Mouse (Mus musculus) central nervous system, embryonic 14 days (tissue): ENCODE results near the gene Olfr655. TPM values are rescaled to one million over a fixed set of nuclear protein-coding genes. Genes with fewer than 3 reads are reported as not detected.

ENCODE experiments used
- polyA plus RNA-seq: library from polyadenylated mRNA; depleted of rRNA; stranded (reverse); fragments of >200 nt; gene quantifications from 2 replicates; pipeline ENCODE4 v1.2.3, GENCODE M21; 2012; rRNA removed

The Olfr655 gene
- 0.05 and 0.15 TPM in 2 replicates for polyA plus RNA-seq

GRCm38 (mm10) chr7:104601679-104602078 lies at the start of gene Olfr655:
Gene Olfr655 (minus strand): TSS chr7:104601779.

DNA sequence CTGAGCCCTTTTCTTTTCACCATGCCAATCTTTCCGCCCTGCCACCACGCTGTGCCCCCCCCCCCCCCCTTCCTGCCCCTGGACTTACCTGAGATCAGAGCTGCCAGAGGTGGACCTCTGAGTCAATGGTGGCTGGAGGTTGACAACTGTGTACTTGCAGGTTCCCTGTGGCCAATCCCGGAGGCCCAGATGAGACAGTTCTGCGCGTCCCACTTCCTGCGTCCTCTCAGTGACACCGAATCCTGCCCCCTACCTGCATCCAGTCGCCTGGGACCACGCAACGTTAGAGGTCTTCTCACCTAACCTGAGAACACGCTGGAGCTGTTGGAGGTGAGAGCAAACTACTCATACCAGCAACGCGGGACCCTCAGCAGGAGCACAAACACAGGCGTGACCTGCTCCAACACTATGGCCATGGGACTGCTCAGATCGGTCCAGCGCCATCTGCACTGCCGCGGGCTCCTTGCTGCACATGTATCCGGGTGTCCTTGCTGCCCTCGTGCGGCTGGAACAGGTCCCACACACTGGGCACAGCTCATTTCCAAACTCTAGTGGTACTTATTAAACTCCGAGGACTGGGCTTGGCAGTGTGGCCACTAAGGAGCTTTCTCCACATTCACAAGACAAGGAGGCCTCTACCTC lies 45.4 kb upstream of the Olfr655 start, which contains the start of gene Olfr658:
TSS of gene Olfr658 (minus strand) at position 465 of the 642 bp plus-strand sequence.

DNA sequence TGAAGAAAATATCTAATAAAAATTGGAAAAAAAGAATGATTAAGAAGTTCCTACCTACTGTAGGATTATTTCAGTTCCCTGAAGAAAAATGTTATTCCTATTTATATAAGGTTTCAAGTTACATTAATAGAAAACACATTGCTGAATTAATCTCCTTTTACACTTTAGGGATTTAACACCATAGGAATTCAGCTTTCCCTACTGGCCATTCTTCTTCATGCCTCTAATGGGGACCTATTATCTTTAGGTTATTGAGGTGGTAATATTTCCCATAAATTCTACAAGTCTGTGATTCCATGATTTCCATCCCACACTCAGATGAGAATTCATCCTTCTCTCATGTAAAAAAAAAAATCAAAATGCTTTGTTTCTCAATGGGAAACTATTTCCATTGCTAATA lies 22.9 kb upstream of the Olfr655 start, which contains the start of gene Olfr657:
TSS of gene Olfr657 (plus strand) at position 301 of the 400 bp plus-strand sequence.

DNA sequence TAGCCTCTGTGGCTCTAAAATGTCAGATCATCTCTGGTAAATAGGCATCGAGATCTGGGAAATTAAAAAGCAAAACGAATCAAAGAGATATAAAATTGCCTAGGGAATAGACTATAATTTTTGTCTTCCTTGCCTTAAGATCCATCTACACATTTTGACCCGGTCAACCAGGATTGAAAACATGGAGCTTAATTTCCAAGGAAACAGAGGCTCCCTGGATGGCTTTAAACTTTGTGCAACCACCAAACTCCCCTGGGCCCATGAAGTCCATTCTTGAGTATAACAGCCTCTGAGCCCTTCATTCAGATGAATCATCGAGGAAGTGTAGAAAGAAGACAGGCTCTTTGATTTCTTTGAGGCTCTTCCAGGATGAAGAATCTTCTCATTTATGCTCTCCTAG lies 12.1 kb upstream of the Olfr655 start, which contains the start of gene Olfr656:
TSS of gene Olfr656 (plus strand) at position 301 of the 400 bp plus-strand sequence.

GRCm38 (mm10) chr7:104586725-104587124 lies 14.9 kb downstream of the Olfr655 start, which contains the start of gene Olfr654:
Gene Olfr654 (plus strand): TSS chr7:104587025.

GRCm38 (mm10) chr7:104577014-104577413 lies 24.6 kb downstream of the Olfr655 start, which contains the start of gene Olfr653:
Gene Olfr653 (plus strand): TSS chr7:104577314.

GRCm38 (mm10) chr7:104560601-104561000 lies 41.0 kb downstream of the Olfr655 start, which contains the start of gene Olfr652:
Gene Olfr652 (plus strand): TSS chr7:104560901.

GRCm38 (mm10) chr7:104549833-104550232 lies 51.7 kb downstream of the Olfr655 start, which contains the start of gene Olfr651:
Gene Olfr651 (plus strand): TSS chr7:104550133.

Other genes starting within 250 kb of the Olfr655 start
- 2.0 and 2.6 TPM in 2 replicates for gene Trim12c, start 248.4 kb downstream of the Olfr655 start, polyA plus RNA-seq
- 0.10 and 0.14 TPM in 2 replicates for gene Trim30b, start 231.9 kb downstream of the Olfr655 start, polyA plus RNA-seq
- gene Trim30c, start 200.9 kb downstream of the Olfr655 start, polyA plus RNA-seq = 0.10 and 0.18 TPM in 2 replicates
- 1.7 and 1.9 TPM in 2 replicates for gene Trim30a, start 136.6 kb downstream of the Olfr655 start, polyA plus RNA-seq
- 0.69 and 0.84 TPM in 2 replicates for gene Trim30d, start 93.9 kb downstream of the Olfr655 start, polyA plus RNA-seq
- gene Olfr651, start 51.6 kb downstream of the Olfr655 start, polyA plus RNA-seq = not detected in 2 replicates
- not detected in 2 replicates for gene Olfr652, start 40.9 kb downstream of the Olfr655 start, polyA plus RNA-seq
- gene Olfr653, start 24.5 kb downstream of the Olfr655 start, polyA plus RNA-seq = not detected in 2 replicates
- gene Olfr654, start 14.8 kb downstream of the Olfr655 start, polyA plus RNA-seq = not detected in 2 replicates
- not detected in 2 replicates for gene Olfr656, start 12.2 kb upstream of the Olfr655 start, polyA plus RNA-seq
- gene Olfr657, start 23.0 kb upstream of the Olfr655 start, polyA plus RNA-seq = not detected in 2 replicates
- 0.06 and 0.08 TPM in 2 replicates for gene Olfr658, start 45.5 kb upstream of the Olfr655 start, polyA plus RNA-seq
- not detected in 2 replicates for gene Olfr659, start 65.0 kb upstream of the Olfr655 start, polyA plus RNA-seq
- gene Olfr661, start 84.7 kb upstream of the Olfr655 start, polyA plus RNA-seq = not detected in 2 replicates
- not detected in 2 replicates for gene Usp17le, start 175.7 kb upstream of the Olfr655 start, polyA plus RNA-seq
- gene Usp17lb, start 240.8 kb upstream of the Olfr655 start, polyA plus RNA-seq = not detected in 2 replicates